Mouse (Mus musculus) hindbrain, postnatal 0 days (tissue): Measurements from ENCODE around the gene Cfap45. TPM values are rescaled to one million over a fixed set of nuclear protein-coding genes. Genes with fewer than 3 reads are reported as not detected.
A peak's percentile ranks its signal among the peaks of the same experiment; 100 is the strongest.

ENCODE experiments used
- ATAC-seq: fragments of 200-750 bp; cut with Nextera tagmentation; 2 replicates; pipeline ENCODE4 v1.8.0; 2017; ENCODE audit warnings: mild to moderate bottlenecking, moderate TSS enrichment, moderate library complexity
- DNase-seq: peaks from one replicate; pipeline ENCODE4 v3.0.0-alpha.2; 2015; ENCODE audit warnings: low spot score
- H3K27ac ChIP-seq: fragments of 300-500 bp; sonication (generic); 2 replicates; pipeline ENCODE4 v1.5.1; 2014; ENCODE audit warnings: mild to moderate bottlenecking
- H3K27me3 ChIP-seq: fragments of 300-500 bp; sonication (generic); 2 replicates; pipeline ENCODE4 v1.6.1; 2014; ENCODE audit warnings: low read length, mixed read lengths; ENCODE audit not compliant: insufficient read depth
- H3K36me3 ChIP-seq: fragments of 300-500 bp; sonication (generic); 2 replicates; pipeline ENCODE4 v1.6.1; 2014; ENCODE audit warnings: low read length, mixed read lengths; ENCODE audit not compliant: insufficient read depth
- H3K4me1 ChIP-seq: fragments of 300-500 bp; sonication (generic); 2 replicates; pipeline ENCODE4 v1.6.1; 2014; ENCODE audit warnings: antibody characterized with exemption, low read length, mixed read lengths; ENCODE audit not compliant: insufficient read depth
- H3K4me2 ChIP-seq: fragments of 300-500 bp; sonication (generic); 2 replicates; pipeline ENCODE4 v1.6.1; 2014; ENCODE audit warnings: low read depth, mild to moderate bottlenecking, low read length, moderate library complexity, mixed read lengths
- H3K4me3 ChIP-seq: fragments of 300-500 bp; sonication (generic); 2 replicates; pipeline ENCODE4 v1.5.1; 2014; ENCODE audit warnings: low read length
- H3K9ac ChIP-seq: fragments of 300-500 bp; sonication (generic); replicated peaks from 2 replicates; pipeline ENCODE4 v1.6.1; 2014; ENCODE audit warnings: mild to moderate bottlenecking, low read length, moderate library complexity, mixed read lengths
- H3K9me3 ChIP-seq: fragments of 300-500 bp; sonication (generic); 2 replicates; pipeline ENCODE4 v1.6.1; 2016; ENCODE audit warnings: low read length, mixed read lengths
- CTCF ChIP-seq: IDR thresholded peaks from 2 replicates; pipeline ENCODE4 v1.5.1; 2016; ENCODE audit warnings: antibody characterized with exemption, control low read depth, low read depth
- WGBS: fragments of 180-500 bp; shearing (Covaris S2); extraction: QIAGEN DNeasy Blood & Tissue Kit; methylation state at CpG from one replicate; pipeline ENCODE4 v1.1.7; 2014; 5-methylcytosine and 5-hydroxymethylcytosine counted together
- polyA plus RNA-seq: library from polyadenylated mRNA; unstranded; fragments of >200 nt; fragmentation: Nextera tagmentation; extraction: Ambion mirVana; gene quantifications from 2 replicates; pipeline ENCODE4 v1.2.1, GENCODE M21; 2015
- total RNA-seq: library from RNA; depleted of rRNA; stranded (reverse); fragments of >200 nt; gene quantifications from 2 replicates; pipeline ENCODE4 v1.2.3, GENCODE M21; 2014

Cfap45 gene
- total and polyA plus RNA-seq, 2 experiments from 2014 or later: 1.2 to 3.7 TPM

- Histone ChIP-seq H3K27ac (no peak overlapping the region), H3K9ac (no peak overlapping the region), H3K27me3 (no peaks in the 10 kb centered on the region), H3K4me3 (no peak overlapping the region), H3K9me3 (no peaks in the 10 kb centered on the region), H3K4me2 (peak overlapping the region; percentile 66; the same call in 1 of the 2 replicates), H3K36me3 (no peaks in the 10 kb centered on the region), H3K4me1 (peaks cover 9% of the 10 kb centered on the region; the same call in 1 of the 2 replicates)
- no peak for TF ChIP-seq CTCF
- ATAC-seq: no peak
- no peak for DNase-seq
- 21% methylated on average over 2 of the region's 2 CpGs for WGBS
Observed at GRCm38 (mm10) chr1:172549314-172549713, 28.7 kb downstream of the Cfap45 start.

GRCm38 (mm10) chr1:172549717-172550116 is 29.1 kb downstream of the Cfap45 start:
- Histone ChIP-seq H3K4me3 (peak overlapping the region; percentile 36), H3K9ac (peak overlapping the region; percentile 44; the same call in 1 of the 2 replicates), H3K4me1 (peaks cover 9% of the 10 kb centered on the region; the same call in 1 of the 2 replicates), H3K4me2 (peak overlapping the region; percentile 66), H3K27me3 (no peaks in the 10 kb centered on the region), H3K9me3 (no peaks in the 10 kb centered on the region), H3K36me3 (no peaks in the 10 kb centered on the region), H3K27ac (no peak overlapping the region)
- ATAC-seq (no peak), DNase-seq (no peak)
- no peak for TF ChIP-seq CTCF
- WGBS: 9% methylated on average over 8 of the region's 8 CpGs

GRCm38 (mm10) chr1:172550551-172550951 is 29.9 kb downstream of the Cfap45 start:
- Histone ChIP-seq H3K27me3 (no peaks in the 10 kb centered on the region), H3K4me1 (peaks cover 9% of the 10 kb centered on the region; the same call in 1 of the 2 replicates), H3K4me3 (peak overlapping the region; percentile 36), H3K9me3 (no peaks in the 10 kb centered on the region), H3K4me2 (peak overlapping the region; percentile 66), H3K9ac (peak overlapping the region; percentile 44; the same call in 1 of the 2 replicates), H3K27ac (peak overlapping the region; percentile 56; the same call in 1 of the 2 replicates), H3K36me3 (no peaks in the 10 kb centered on the region)
- TF ChIP-seq CTCF: no peak
- WGBS: 0% methylated on average over 8 of the region's 8 CpGs
- DNase-seq (peak; percentile 75), ATAC-seq (peak; percentile 90)

DNA sequence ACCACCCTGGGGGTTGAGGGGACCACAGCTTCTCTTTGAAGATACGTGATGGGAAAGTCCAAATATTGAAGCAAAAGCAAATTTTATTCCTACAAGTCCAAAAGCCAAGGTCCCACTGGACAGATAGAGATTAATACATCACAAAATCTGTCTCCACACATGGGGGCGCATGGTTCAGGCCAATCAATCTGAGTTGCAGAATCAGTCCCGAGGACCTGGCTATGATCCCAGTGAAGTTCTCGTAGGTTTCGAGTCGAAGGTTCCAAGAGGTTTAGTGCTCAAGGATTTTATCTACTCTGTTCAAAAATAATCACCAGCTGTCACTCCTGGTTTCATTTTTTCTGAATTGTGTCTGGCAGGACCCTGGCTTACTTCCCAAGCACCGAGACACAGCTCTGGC is 30.4 kb downstream of the Cfap45 start:
- TF ChIP-seq CTCF: no peak
- H3K27ac ChIP-seq: no peak overlapping the region
- H3K4me3 ChIP-seq: peak overlapping the region; percentile 36; the same call in 1 of the 2 replicates
- H3K9me3 ChIP-seq: no peaks in the 10 kb centered on the region
- no peaks in the 10 kb centered on the region for H3K36me3 ChIP-seq
- 32% methylated on average over 7 of the region's 7 CpGs for WGBS
- H3K27me3 ChIP-seq: no peaks in the 10 kb centered on the region
- no peak for DNase-seq
- no peak for ATAC-seq
- peak overlapping the region; percentile 66 for H3K4me2 ChIP-seq
- 0 out of 2 replicates have a peak overlapping the region, but pooled peaks have one; percentile 44 for H3K9ac ChIP-seq
- H3K4me1 ChIP-seq: peaks cover 9% of the 10 kb centered on the region; the same call in 1 of the 2 replicates

DNA sequence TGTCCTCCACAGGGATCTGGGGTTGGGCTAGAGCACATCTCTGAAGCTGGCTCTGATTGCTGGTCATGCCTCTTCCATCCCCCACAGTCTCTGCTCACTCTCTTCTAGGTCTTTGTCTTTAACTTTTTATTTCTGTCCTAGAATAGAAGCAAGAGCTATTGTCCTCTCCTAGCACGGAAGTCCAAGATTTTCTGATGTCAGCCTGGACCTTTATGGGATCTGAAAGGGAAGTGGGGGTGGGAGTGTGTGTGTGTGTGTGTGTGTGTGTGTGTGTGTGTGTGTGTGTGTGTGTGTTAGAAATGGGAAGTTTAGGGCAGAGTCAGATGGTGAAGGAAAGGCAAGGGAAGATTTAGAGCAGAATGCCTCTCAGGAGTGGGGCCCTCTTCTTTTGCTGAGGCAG is 32.0 kb downstream of the Cfap45 start:
- no peak overlapping the region for H3K9ac ChIP-seq
- H3K27ac ChIP-seq: no peak overlapping the region
- H3K4me2 ChIP-seq: no peak overlapping the region
- H3K4me1 ChIP-seq: peaks cover 9% of the 10 kb centered on the region; the same call in 1 of the 2 replicates
- H3K36me3 ChIP-seq: no peaks in the 10 kb centered on the region
- no peak for TF ChIP-seq CTCF
- no peak overlapping the region for H3K4me3 ChIP-seq
- DNase-seq: no peak
- no peak for ATAC-seq
- H3K9me3 ChIP-seq: no peaks in the 10 kb centered on the region
- H3K27me3 ChIP-seq: no peaks in the 10 kb centered on the region
- 43% methylated on average over 1 of the region's 1 CpGs for WGBS

- no peak within 1 kb of the TSS for H3K4me3 ChIP-seq
- no peak within 1 kb of the TSS for H3K27ac ChIP-seq
- WGBS: 79% methylated on average over 11 of the region's 11 CpGs
- H3K4me1 ChIP-seq: no peaks in the 10 kb centered on the region
- no peaks in the 10 kb centered on the region for H3K36me3 ChIP-seq
- H3K4me2 ChIP-seq: no peak within 1 kb of the TSS
- no peak for DNase-seq
- peaks cover 4% of the 10 kb centered on the region; the same call in 1 of the 2 replicates for H3K27me3 ChIP-seq
- no peak within 1 kb of the TSS for H3K9ac ChIP-seq
- TF ChIP-seq CTCF: no peak
- no peaks in the 10 kb centered on the region for H3K9me3 ChIP-seq
- ATAC-seq: no peak
Observed at GRCm38 (mm10) chr1:172555638-172556037, 35.0 kb downstream of the Cfap45 start, which contains the start of gene Vsig8. TSS of gene Vsig8 (plus strand) at chr1:172555938.
